Mouse (Mus musculus) Patski (cell line): ENCODE data around the gene Kmt2c. TPM values are rescaled to one million over a fixed set of nuclear protein-coding genes. Genes with fewer than 3 reads are reported as not detected.
"Not testable (repeated sequence)": the region's sequence is repeated elsewhere in the genome, so short reads cannot be mapped to it uniquely, and the experiment has no call there.

Experiments used
- ATAC-seq: fragments of 100-300 bp; one replicate; pipeline ENCODE4 v1.8.0; 2021
- CTCF ChIA-PET: fragments of 350-600 bp; sonication (Branson Sonifier 250); formaldehyde crosslinking; loops from one replicate; lab custom pipeline; 2022; ENCODE audit warnings: inconsistent platforms; lab: Charles Lee
- POLR2A ChIA-PET: fragments of 350-600 bp; sonication (Branson Sonifier 250); formaldehyde crosslinking; loops from one replicate; lab custom pipeline; 2022; ENCODE audit warnings: antibody characterized with exemption, inconsistent platforms; lab: Charles Lee
- DNase-seq: peaks from one replicate; pipeline ENCODE4 v3.0.0-alpha.2; 2011; ENCODE audit warnings: low read depth, low spot score
- H3K27me3 ChIP-seq: fragments of 371-371 bp; one replicate; pipeline ENCODE4 v1.5.1; 2021
- CTCF ChIP-seq: fragments of 100-300 bp; IDR thresholded peaks from one replicate; pipeline ENCODE4 v1.5.1; 2021
- in situ Hi-C: fragments of 300-500 bp; cut with MboI; formaldehyde crosslinking; loops from 3 replicates; pipeline ENCODE4 v1.11.1; 2018; ENCODE audit warnings: low pct_unique_long_range_greater_than_20kb, mixed read lengths
- polyA plus RNA-seq: library from polyadenylated mRNA; unstranded; gene quantifications from one replicate; pipeline ENCODE4 v1.2.3, GENCODE M21; 2021

Gene Kmt2c
- polyA plus RNA-seq, 1 experiment from 2014 or later = 18.1 TPM

DNA sequence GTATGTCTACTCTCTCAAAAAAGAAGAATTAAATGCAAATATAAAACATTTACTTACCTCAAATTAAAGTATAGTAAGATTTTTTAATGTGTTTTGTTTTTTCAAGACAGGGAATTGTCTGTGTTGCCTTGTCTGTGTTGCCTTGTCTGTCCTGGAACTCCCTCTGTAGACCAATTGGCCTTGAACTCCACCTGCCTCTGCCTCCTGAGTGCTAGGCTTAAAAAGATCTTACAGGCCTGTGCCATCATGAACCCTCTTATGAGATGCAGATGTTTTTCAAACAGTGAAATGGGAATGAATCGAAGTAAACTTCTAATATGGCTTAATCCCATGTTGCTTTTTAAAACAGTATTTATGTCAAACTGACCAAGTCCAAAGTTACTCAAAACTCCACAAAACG lies 1.9 kb downstream of the Kmt2c start:
- H3K27me3 ChIP-seq = no peaks in the 10 kb centered on the region
- no peak for TF ChIP-seq CTCF
- ATAC-seq (no peak), DNase-seq (no peak)
- ChIA-PET CTCF (interaction anchor here (1.2 kb wide), 1 partner anchor 75 kb away, joined by 4 read pairs; no protein-coding TSS in a partner anchor), POLR2A (interaction anchor here (6.0 kb wide), 1 partner anchor 32 kb away, joined by 32 read pairs; no protein-coding TSS in a partner anchor)
- in situ Hi-C loops = loop anchor here (5.0 kb wide), 1 partner anchor 36 kb away; no protein-coding TSS in a partner anchor

DNA sequence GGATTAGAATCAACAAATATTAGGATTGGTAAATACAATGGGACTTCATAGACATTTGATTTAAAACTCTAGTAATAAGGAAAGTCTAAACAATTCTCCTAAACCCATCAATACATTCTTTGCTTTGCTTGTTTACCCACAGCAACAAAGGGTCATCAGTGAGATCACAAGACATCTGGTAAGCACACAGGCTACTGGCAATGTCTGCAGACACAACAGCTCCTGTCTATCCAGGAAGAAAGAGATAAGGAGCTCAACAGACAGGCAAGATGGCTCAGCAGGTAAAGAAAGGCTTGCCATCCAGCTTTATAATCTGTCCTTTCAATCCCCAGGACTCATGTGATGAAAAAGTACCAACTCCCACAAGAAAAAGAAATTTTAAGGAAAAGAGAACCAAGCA lies 19.7 kb downstream of the Kmt2c start:
- in situ Hi-C loops = no loop called here
- POLR2A ChIA-PET = no interaction called here

DNA sequence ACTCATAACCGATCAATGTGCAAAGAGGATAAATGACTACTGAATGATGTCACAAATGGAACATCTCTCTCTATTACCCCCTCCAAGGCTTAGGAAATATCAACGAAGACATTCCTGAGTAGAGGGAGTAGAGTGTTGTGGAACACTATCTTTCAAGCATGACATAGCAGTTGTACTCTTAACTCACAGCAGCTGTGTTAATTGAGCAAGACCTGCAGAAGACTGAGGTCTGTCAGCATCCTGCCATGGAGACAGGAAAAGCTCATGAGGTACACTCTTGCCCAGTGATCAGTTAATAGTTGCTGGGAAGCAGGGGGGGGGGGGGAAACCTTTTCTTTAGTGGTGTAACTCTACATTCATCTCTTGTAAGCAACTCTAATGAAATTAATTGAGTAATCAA lies 22.8 kb downstream of the Kmt2c start:
- DNase-seq (no peak), ATAC-seq (no peak)
- CTCF ChIA-PET = no interaction called here
- POLR2A ChIA-PET = no interaction called here
- no peak for TF ChIP-seq CTCF
- no peaks in the 10 kb centered on the region for H3K27me3 ChIP-seq
- in situ Hi-C loops = no loop called here

More for the DNA sequence above, 19.7 kb downstream of the Kmt2c start:
- TF ChIP-seq CTCF = no peak
- no peak for DNase-seq
- CTCF ChIA-PET = interaction anchor here (1.2 to 1.6 kb wide), 2 partner anchors 12 to 43 kb away, joined by 3 to 6 read pairs; no protein-coding TSS in a partner anchor
- no peak for ATAC-seq
- no peaks in the 10 kb centered on the region for H3K27me3 ChIP-seq

DNA sequence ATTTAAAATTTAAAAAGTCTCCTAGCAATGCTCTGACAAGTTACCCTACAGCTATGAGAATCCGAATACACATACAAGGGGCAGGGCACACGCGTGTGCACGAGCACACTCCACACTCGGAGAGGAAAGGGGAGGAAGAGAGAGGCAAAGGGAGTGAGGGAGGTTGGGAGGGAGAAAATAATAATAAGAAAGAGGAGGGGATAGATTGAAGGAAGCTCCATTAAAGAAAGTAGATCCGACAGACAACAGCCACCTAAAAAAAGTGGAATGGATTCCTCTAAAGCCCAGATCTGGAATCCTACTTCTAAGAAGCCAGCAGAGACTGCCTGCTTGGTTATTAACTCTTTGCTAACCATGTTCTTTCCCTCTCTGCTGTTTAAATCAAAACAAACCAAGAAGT lies 26.5 kb downstream of the Kmt2c start:
- POLR2A ChIA-PET = interaction anchor here (0.6 to 2.1 kb wide), 3 partner anchors 21 to 27 kb away, joined by 3 to 10 read pairs (median 3); partner anchors contain the start of gene Kmt2c
- CTCF ChIA-PET = interaction anchor here (0.8 to 1.5 kb wide), 4 partner anchors 10 to 51 kb away, joined by 3 read pairs; partner anchors contain the start of gene Kmt2c
- no peaks in the 10 kb centered on the region for H3K27me3 ChIP-seq
- DNase-seq = peak; percentile 27
- no peak for TF ChIP-seq CTCF
- peak; percentile 57 for ATAC-seq
- in situ Hi-C loops = no loop called here

DNA sequence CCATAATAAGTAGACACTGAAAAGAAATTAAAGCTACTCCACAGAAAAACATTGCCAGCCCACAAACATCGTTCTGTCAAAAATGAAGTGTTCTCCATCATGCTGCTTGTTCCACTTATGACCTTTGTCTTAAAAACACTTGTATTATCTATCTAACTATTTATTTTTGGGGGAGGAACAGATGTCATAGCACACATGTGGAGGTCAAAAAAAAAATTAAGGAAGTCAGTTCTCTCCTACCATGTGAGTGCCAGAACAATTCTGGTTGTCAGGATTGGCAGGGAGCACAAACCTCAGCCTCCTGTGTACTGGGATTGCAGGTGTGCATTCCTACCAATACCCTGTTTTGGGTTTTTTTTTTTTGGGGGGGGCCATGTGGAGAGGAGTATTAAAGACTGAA lies 36.6 kb downstream of the Kmt2c start:
- in situ Hi-C loops = no loop called here
- TF ChIP-seq CTCF = no peak
- ATAC-seq = no peak
- ChIA-PET POLR2A (no interaction called here), CTCF (interaction anchor here (0.6 to 1.2 kb wide), 5 partner anchors 9 to 37 kb away, joined by 3 to 4 read pairs (median 3); no protein-coding TSS in a partner anchor)
- no peak for DNase-seq
- H3K27me3 ChIP-seq = no peaks in the 10 kb centered on the region

DNA sequence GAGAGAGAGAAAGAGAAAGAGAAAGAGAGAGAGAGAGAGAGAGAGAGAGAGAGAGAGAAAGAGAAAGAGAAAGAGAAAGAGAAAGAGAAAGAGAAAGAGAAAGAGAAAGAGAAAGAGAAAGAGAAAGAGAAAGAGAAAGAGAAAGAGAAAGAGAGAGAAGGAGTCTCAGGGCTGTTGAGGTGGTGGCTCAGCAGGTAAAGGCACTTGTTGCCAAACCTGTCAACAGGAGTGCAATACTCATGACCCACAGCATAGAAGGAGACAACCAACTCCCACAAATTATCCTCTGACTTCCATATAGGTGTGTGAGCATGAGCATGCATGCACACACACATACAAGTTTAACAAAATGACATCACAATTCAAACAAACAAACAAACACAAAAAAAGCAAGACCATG lies 43.2 kb downstream of the Kmt2c start:
- CTCF ChIA-PET = interaction anchor here (2.0 kb wide), 1 partner anchor 14 kb away, joined by 8 read pairs; no protein-coding TSS in a partner anchor
- in situ Hi-C loops, POLR2A ChIA-PET, ATAC-seq, DNase-seq, H3K27me3 ChIP-seq: not testable (repeated sequence)

DNA sequence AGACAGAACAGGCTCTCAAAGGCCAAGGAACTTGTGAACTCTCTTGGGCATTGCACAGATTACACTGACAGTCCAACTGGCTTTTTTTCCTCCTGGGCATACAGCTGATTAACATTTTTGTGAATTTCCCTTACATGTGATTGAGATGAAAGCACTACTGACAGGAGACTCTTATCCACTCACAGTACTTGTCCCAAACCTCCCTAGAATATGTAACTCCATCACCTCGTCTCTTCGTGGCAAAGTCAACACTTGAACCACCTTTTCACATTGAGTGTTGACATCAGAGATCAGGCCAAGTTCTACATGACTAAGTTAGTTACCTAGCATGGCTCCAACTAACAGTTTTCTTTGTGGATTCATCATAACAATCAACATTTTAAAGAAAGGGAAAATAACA lies 45.9 kb downstream of the Kmt2c start:
- DNase-seq = no peak
- no peak for TF ChIP-seq CTCF
- ChIA-PET CTCF (no interaction called here), POLR2A (no interaction called here)
- no peaks in the 10 kb centered on the region for H3K27me3 ChIP-seq
- in situ Hi-C loops = no loop called here
- no peak for ATAC-seq

DNA sequence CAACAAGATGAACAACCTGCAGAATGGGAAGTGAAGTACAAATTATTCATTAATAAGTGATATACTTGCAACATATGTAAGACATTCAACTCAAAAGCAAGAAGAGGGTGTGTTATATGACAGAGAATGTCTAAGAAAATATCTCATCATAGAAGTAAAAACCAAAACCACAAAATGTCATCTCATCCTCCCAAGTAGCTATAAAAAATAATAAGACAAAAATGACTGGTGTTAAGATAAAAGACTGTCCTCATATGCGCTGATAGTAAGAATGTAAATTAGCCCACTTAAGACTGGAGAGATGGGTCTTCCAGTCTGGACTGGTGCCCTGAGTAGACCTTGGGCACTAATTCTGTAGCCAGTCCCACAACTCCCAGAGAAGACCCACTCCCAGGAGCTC lies 61.1 kb downstream of the Kmt2c start:
- in situ Hi-C loops = no loop called here
- DNase-seq (no peak), ATAC-seq (no peak)
- ChIA-PET CTCF (interaction anchor here (1.3 kb wide), 1 partner anchor 19 kb away, joined by 3 read pairs; no protein-coding TSS in a partner anchor), POLR2A (no interaction called here)
- no peaks in the 10 kb centered on the region for H3K27me3 ChIP-seq
- no peak for TF ChIP-seq CTCF

DNA sequence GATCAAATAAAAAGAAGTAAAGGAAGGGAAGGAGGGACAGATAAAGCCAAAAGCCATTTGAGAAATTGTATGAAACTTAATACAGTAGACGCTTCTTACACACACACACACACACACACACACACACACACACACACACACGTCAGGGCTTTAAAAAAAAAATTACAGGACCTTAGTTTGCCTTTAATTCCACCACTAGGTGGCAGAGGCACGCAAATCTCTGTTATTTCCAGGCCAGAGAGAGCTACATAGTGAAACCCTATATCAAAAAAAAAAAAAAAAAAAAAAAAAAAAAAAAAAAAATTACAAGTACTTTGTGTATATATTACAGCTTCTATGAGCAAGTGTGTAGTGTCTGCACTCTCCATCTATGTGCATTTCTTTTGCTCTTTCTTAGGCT lies 62.5 kb downstream of the Kmt2c start:
- in situ Hi-C loops = no loop called here

DNA sequence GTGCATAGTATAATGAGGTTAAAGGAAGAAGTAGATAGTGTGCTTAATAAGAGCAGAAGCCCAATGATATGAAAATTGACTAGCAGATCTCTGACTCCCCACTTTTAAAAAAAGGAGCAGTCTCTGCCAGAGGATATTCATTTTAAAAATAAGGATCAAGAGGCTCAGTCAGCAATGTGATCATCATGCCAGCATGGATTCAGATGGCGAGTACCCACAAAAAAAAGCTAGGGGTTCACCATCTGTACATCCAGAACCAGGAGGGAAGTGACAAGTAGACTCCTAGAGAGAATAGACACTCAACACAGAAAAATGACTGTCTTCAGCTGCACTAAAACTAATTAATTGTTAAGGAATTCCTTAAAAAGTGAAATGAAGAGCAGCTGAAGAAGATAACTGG lies 76.0 kb downstream of the Kmt2c start:
- CTCF ChIA-PET = interaction anchor here (1.1 kb wide), 1 partner anchor 14 kb away, joined by 3 read pairs; no protein-coding TSS in a partner anchor
- POLR2A ChIA-PET = no interaction called here
- no peak for ATAC-seq
- TF ChIP-seq CTCF = no peak
- H3K27me3 ChIP-seq = no peaks in the 10 kb centered on the region
- no peak for DNase-seq
- in situ Hi-C loops = no loop called here

More for the DNA sequence above, 62.5 kb downstream of the Kmt2c start:
- peak; percentile 49 for TF ChIP-seq CTCF
- no peak for ATAC-seq
- no peaks in the 10 kb centered on the region for H3K27me3 ChIP-seq
- POLR2A ChIA-PET = interaction anchor here (0.7 to 1.3 kb wide), 2 partner anchors 10 to 45 kb away, joined by 3 to 6 read pairs; no protein-coding TSS in a partner anchor
- CTCF ChIA-PET = interaction anchor here (0.6 to 2.4 kb wide), 14 partner anchors 8 to 395 kb away, joined by 3 to 11 read pairs (median 3); partner anchors contain the start of gene Xrcc2
- no peak for DNase-seq

DNA sequence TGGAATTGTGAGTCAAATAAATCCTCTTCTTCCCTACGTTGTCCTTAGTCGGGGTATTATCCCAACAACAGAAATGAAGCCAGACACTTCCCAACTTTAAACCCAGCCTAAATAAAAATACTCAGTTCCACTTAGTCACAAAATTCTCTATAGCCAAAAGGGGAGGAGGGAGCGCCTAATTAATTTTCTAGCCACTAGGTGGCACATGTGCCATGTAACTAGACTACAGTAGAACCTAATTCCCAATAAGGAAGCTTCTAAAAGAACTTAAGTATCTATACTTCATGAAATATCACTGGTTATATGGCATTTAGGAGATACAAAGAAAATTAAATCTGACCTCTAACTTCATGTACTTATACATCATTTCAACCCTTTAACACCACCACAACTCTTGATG lies 78.0 kb downstream of the Kmt2c start:
- ChIA-PET CTCF (interaction anchor here (0.6 to 3.3 kb wide), 19 partner anchors 9 to 313 kb away, joined by 3 to 21 read pairs (median 4); no protein-coding TSS in a partner anchor), POLR2A (interaction anchor here (1.6 kb wide), 1 partner anchor 79 kb away, joined by 3 read pairs; no protein-coding TSS in a partner anchor)
- peak; percentile 74 for TF ChIP-seq CTCF
- in situ Hi-C loops = no loop called here
- no peaks in the 10 kb centered on the region for H3K27me3 ChIP-seq
- ATAC-seq = peak; percentile 39
- DNase-seq = peak; percentile 34
